Comparison of ENCODE assay signal across 25 mouse cellular contexts in the genomic region with DNA sequence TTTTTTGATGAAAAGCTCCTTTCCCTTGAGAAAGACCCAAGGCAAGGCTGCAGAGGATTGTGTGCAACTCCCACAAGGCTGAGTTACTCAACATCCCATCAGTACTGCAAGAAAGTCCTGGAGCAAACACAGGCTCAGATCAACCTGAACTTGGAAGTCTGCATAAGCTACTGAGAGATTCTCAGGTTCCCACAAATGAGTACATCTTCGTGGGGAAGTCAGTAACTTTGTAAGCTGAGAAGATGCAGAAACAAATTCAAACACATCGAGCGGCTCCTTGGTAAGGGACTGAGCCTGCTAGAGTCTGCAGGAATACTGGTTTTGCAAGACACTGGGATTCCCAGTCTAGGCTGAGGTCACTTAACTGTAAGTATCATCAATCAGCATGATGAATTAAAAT.
"Had no signal": no experiment of that assay in that cellular context is flagged by ENCODE, and none has a peak within 500 bp of the region (broad histone marks: within the 10 kb centered on the region; RNA-seq: fewer than 3 reads in every experiment).

No protein-coding gene starts in this region.

- H3K9me3 ChIP-seq: embryonic facial prominence, embryonic 10.5 days; embryonic facial prominence, embryonic 12.5 days; embryonic facial prominence, embryonic 13.5 days; embryonic facial prominence, embryonic 15.5 days; forebrain, embryonic 10.5 days; forebrain, embryonic 12.5 days; forebrain, embryonic 13.5 days; forebrain, embryonic 15.5 days; heart, embryonic 10.5 days had no signal

- H3K9ac ChIP-seq: embryonic facial prominence, embryonic 12.5 days; embryonic facial prominence, embryonic 13.5 days; embryonic facial prominence, embryonic 15.5 days; forebrain, embryonic 12.5 days; forebrain, embryonic 13.5 days; forebrain, embryonic 15.5 days; forebrain, postnatal 0 days had no signal

- H3K4me3 ChIP-seq: embryonic facial prominence, embryonic 10.5 days; embryonic facial prominence, embryonic 12.5 days; embryonic facial prominence, embryonic 13.5 days; embryonic facial prominence, embryonic 15.5 days; erythroblast, embryonic 14.5 days; forebrain, embryonic 10.5 days; forebrain, embryonic 12.5 days; forebrain, embryonic 13.5 days; forebrain, embryonic 15.5 days; gastrocnemius, adult 2 months; heart, adult 2 months; heart, embryonic 10.5 days had no signal

- H3K27ac ChIP-seq: embryonic facial prominence, embryonic 10.5 days; embryonic facial prominence, embryonic 12.5 days; embryonic facial prominence, embryonic 13.5 days; embryonic facial prominence, embryonic 15.5 days; forebrain, embryonic 10.5 days; forebrain, embryonic 12.5 days; forebrain, embryonic 13.5 days; forebrain, embryonic 15.5 days; gastrocnemius, adult 2 months; heart, adult 2 months; heart, embryonic 10.5 days had no signal

- H3K27me3 ChIP-seq: embryonic facial prominence, embryonic 12.5 days; embryonic facial prominence, embryonic 13.5 days; embryonic facial prominence, embryonic 15.5 days; forebrain, embryonic 12.5 days; forebrain, embryonic 13.5 days; forebrain, embryonic 15.5 days had no signal

- ATAC-seq: forebrain, embryonic 13.5 days; forebrain, embryonic 14.5 days; forebrain, embryonic 15.5 days; forebrain, embryonic 16.5 days; forebrain, postnatal 0 days had no signal

- H3K4me2 ChIP-seq: embryonic facial prominence, embryonic 12.5 days; embryonic facial prominence, embryonic 13.5 days; embryonic facial prominence, embryonic 15.5 days; forebrain, embryonic 12.5 days; forebrain, embryonic 13.5 days; forebrain, embryonic 15.5 days had no signal

- H3K4me1 ChIP-seq: embryonic facial prominence, embryonic 10.5 days; embryonic facial prominence, embryonic 12.5 days; embryonic facial prominence, embryonic 13.5 days; embryonic facial prominence, embryonic 15.5 days; forebrain, embryonic 10.5 days; forebrain, embryonic 12.5 days; forebrain, embryonic 13.5 days; forebrain, embryonic 15.5 days; heart, embryonic 10.5 days had no signal

- DNase-seq: cerebellum, postnatal 10 days; cerebellum, postnatal 14 days; cerebellum, postnatal 25 days; cerebellum, postnatal 36 days; embryo, embryonic 11 days; forebrain, postnatal 0 days; gastrocnemius, adult 2 months; gastrocnemius, postnatal 10 days; gastrocnemius, postnatal 14 days; gastrocnemius, postnatal 25 days; gastrocnemius, postnatal 36 days; heart, adult 18-20 months; heart, adult 2 months had no signal
